Mouse (Mus musculus): ENCODE measurements at regions not wholly inside any gene's neighbourhood (a gene's known extent, or its start where the extent isn't known, plus 50 kb on each side); places are given as distances from the start of the nearest gene placed in this dataset.

DNA sequence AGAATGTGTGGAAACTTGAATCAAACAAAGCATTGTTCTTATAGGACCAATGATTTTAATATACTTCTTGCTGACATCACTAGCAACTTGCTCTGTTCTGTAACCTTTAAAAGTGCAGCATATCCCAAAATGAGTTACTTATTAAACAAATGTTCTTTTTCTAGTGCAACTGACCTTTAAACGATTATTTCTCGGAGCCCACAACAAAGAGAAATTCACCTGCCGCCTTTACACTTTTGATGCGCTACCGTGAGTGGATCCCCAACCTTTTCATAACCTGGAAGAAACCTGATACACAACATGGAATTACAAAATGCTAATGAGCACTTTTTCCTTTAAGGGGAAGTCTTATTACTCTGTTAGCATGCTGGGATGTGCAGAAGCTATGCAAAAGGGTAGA lies 191.7 kb upstream of the Adgrl2 start:
- DNase-seq (ENCODE audit: extremely low read depth), result no peak
- Histone ChIP-seq H3K9ac (ENCODE audit: insufficient read depth, low read depth) (no peak overlapping the region), H3K9me3 (replicated peaks; ENCODE audit: low read length) (no peaks in the 10 kb centered on the region), H3K4me2 (ENCODE audit: insufficient read depth, low read depth, poor library complexity, severe bottlenecking) (no peak overlapping the region), H3K4me1 (ENCODE audit: control insufficient read depth in 1 of 2, insufficient read depth in 2 of 2) (peaks cover 2 to 11% of the 10 kb centered on the region in 2 experiments; a peak in 1 of 4 replicates), H3K27me3 (replicated peaks) (no peaks in the 10 kb centered on the region), H3K36me3 (replicated peaks in 1 of 2; ENCODE audit: control insufficient read depth in 1 of 2, insufficient read depth in 1 of 2, low read length in 1 of 2) (no peaks in the 10 kb centered on the region), H3K27ac (ENCODE audit: insufficient read depth, low read depth) (no peak overlapping the region), H3K4me3 (replicated peaks in 1 of 3; ENCODE audit: low read depth in 2 of 3, low read length in 2 of 3, poor library complexity in 1 of 3) (no peak overlapping the region), H3K79me2 (replicated peaks; ENCODE audit: control insufficient read depth, extremely low read depth, insufficient read depth, poor library complexity, severe bottlenecking) (no peaks in the 10 kb centered on the region)
- TF ChIP-seq RAD21 (IDR thresholded peaks at IDR 0.05; ENCODE audit: low read depth, low read length), result no peak
- no peak for TF ChIP-seq NELFE (IDR thresholded peaks at IDR 0.05; ENCODE audit: low read depth, low read length)
- dilution Hi-C loops (cut with MboI; ENCODE audit: extremely low pct_ligation_motif_present, extremely low pct_unique_long_range_greater_than_20kb, low sequenced_read_pairs), result no loop called here
- in situ Hi-C loops (cut with MboI; ENCODE audit: low pct_ligation_motif_present, low pct_unique_long_range_greater_than_20kb, low sequenced_read_pairs), result no loop called here

- no peaks in the 10 kb centered on the region for H3K27me3 ChIP-seq (replicated peaks)
- dilution Hi-C loops (cut with MboI; ENCODE audit: extremely low pct_ligation_motif_present, extremely low pct_unique_long_range_greater_than_20kb, low sequenced_read_pairs), result no loop called here
- no peaks in the 10 kb centered on the region for H3K79me2 ChIP-seq (replicated peaks; ENCODE audit: control insufficient read depth, extremely low read depth, insufficient read depth, poor library complexity, severe bottlenecking)
- in situ Hi-C loops (cut with MboI; ENCODE audit: low pct_ligation_motif_present, low pct_unique_long_range_greater_than_20kb, low sequenced_read_pairs), result no loop called here
- no peak overlapping the region for H3K27ac ChIP-seq (ENCODE audit: insufficient read depth, low read depth)
- no peak overlapping the region for H3K9ac ChIP-seq (ENCODE audit: insufficient read depth, low read depth)
- no peaks in the 10 kb centered on the region for H3K36me3 ChIP-seq (replicated peaks in 1 of 2; ENCODE audit: control insufficient read depth in 1 of 2, insufficient read depth in 1 of 2, low read length in 1 of 2)
- no peak overlapping the region for H3K4me3 ChIP-seq (replicated peaks in 1 of 3; ENCODE audit: low read depth in 2 of 3, low read length in 2 of 3, poor library complexity in 1 of 3)
- H3K4me1 ChIP-seq (ENCODE audit: control insufficient read depth in 1 of 2, insufficient read depth in 2 of 2), result peaks cover 2 to 11% of the 10 kb centered on the region in 2 experiments; a peak in 1 of 4 replicates
- H3K9me3 ChIP-seq (replicated peaks; ENCODE audit: low read length), result no peaks in the 10 kb centered on the region
- no peak overlapping the region for H3K4me2 ChIP-seq (ENCODE audit: insufficient read depth, low read depth, poor library complexity, severe bottlenecking)
- TF ChIP-seq MYC (IDR thresholded peaks at IDR 0.05; ENCODE audit: low read depth, low read length) (no peak), SIN3A (IDR thresholded peaks at IDR 0.05; ENCODE audit: low read length) (no peak), MXI1 (IDR thresholded peaks at IDR 0.05; ENCODE audit: low read depth, low read length) (no peak), HCFC1 (IDR thresholded peaks at IDR 0.05; ENCODE audit: low read depth, low read length) (no peak), E2F4 (IDR thresholded peaks at IDR 0.05; ENCODE audit: insufficient replicate concordance, low read depth, low read length) (no peak), RAD21 (IDR thresholded peaks at IDR 0.05; ENCODE audit: low read depth, low read length) (no peak), MEF2A (IDR thresholded peaks at IDR 0.05; ENCODE audit: borderline replicate concordance, low read depth, low read length) (no peak), CTCF (conservative IDR thresholded peaks at IDR 0.05 in 1 of 2, IDR thresholded peaks at IDR 0.05 in 1 of 2; ENCODE audit: low read depth in 2 of 2, low read length in 2 of 2) (no peak), USF2 (conservative IDR thresholded peaks at IDR 0.05; ENCODE audit: low read depth, low read length) (no peak), CHD2 (IDR thresholded peaks at IDR 0.05; ENCODE audit: low read length) (no peak), NELFE (IDR thresholded peaks at IDR 0.05; ENCODE audit: low read depth, low read length) (no peak)
- no peak for DNase-seq (ENCODE audit: extremely low read depth)
Observed at GRCm38 (mm10) chr3:149180129-149180528, 189.8 kb upstream of the Adgrl2 start.

- H3K36me3 ChIP-seq (replicated peaks in 1 of 2; ENCODE audit: control insufficient read depth in 1 of 2, insufficient read depth in 1 of 2, low read length in 1 of 2), result no peaks in the 10 kb centered on the region
- dilution Hi-C loops (cut with MboI; ENCODE audit: extremely low pct_ligation_motif_present, extremely low pct_unique_long_range_greater_than_20kb, low sequenced_read_pairs), result no loop called here
- H3K27ac ChIP-seq (ENCODE audit: insufficient read depth, low read depth), result no peak overlapping the region
- H3K79me2 ChIP-seq (replicated peaks; ENCODE audit: control insufficient read depth, extremely low read depth, insufficient read depth, poor library complexity, severe bottlenecking), result no peaks in the 10 kb centered on the region
- peaks cover 2 to 11% of the 10 kb centered on the region in 2 experiments; a peak in 1 of 4 replicates for H3K4me1 ChIP-seq (ENCODE audit: control insufficient read depth in 1 of 2, insufficient read depth in 2 of 2)
- in situ Hi-C loops (cut with MboI; ENCODE audit: low pct_ligation_motif_present, low pct_unique_long_range_greater_than_20kb, low sequenced_read_pairs), result no loop called here
- no peaks in the 10 kb centered on the region for H3K27me3 ChIP-seq (replicated peaks)
- TF ChIP-seq JUN (IDR thresholded peaks at IDR 0.05; ENCODE audit: insufficient read depth, low read depth, low read length) (no peak), HCFC1 (IDR thresholded peaks at IDR 0.05; ENCODE audit: low read depth, low read length) (no peak), ZNF384 (IDR thresholded peaks at IDR 0.05; ENCODE audit: low read depth, low read length) (no peak), CTCF (conservative IDR thresholded peaks at IDR 0.05 in 1 of 2, IDR thresholded peaks at IDR 0.05 in 1 of 2; ENCODE audit: low read depth in 2 of 2, low read length in 2 of 2) (no peak), ELF1 (IDR thresholded peaks at IDR 0.05; ENCODE audit: low read depth, low read length) (no peak), USF2 (conservative IDR thresholded peaks at IDR 0.05; ENCODE audit: low read depth, low read length) (no peak), JUND (conservative IDR thresholded peaks at IDR 0.05; ENCODE audit: low read depth, low read length) (no peak), MXI1 (IDR thresholded peaks at IDR 0.05; ENCODE audit: low read depth, low read length) (no peak), USF1 (IDR thresholded peaks at IDR 0.05; ENCODE audit: low read depth, low read length) (no peak), E2F4 (IDR thresholded peaks at IDR 0.05; ENCODE audit: insufficient replicate concordance, low read depth, low read length) (no peak), MAZ (IDR thresholded peaks at IDR 0.05; ENCODE audit: low read depth, low read length) (no peak), SMC3 (IDR thresholded peaks at IDR 0.05; ENCODE audit: low read depth, low read length) (no peak), ZMIZ1 (IDR thresholded peaks at IDR 0.05; ENCODE audit: low read depth, low read length) (no peak), GABPA (IDR thresholded peaks at IDR 0.05; ENCODE audit: insufficient replicate concordance, low read depth, low read length) (no peak), NELFE (IDR thresholded peaks at IDR 0.05; ENCODE audit: low read depth, low read length) (no peak), NRF1 (IDR thresholded peaks at IDR 0.05; ENCODE audit: low read depth, low read length) (no peak)
- H3K9ac ChIP-seq (ENCODE audit: insufficient read depth, low read depth), result no peak overlapping the region
- DNase-seq (ENCODE audit: extremely low read depth), result no peak
- no peaks in the 10 kb centered on the region for H3K9me3 ChIP-seq (replicated peaks; ENCODE audit: low read length)
- no peak overlapping the region for H3K4me3 ChIP-seq (replicated peaks in 1 of 3; ENCODE audit: low read depth in 2 of 3, low read length in 2 of 3, poor library complexity in 1 of 3)
- H3K4me2 ChIP-seq (ENCODE audit: insufficient read depth, low read depth, poor library complexity, severe bottlenecking), result no peak overlapping the region
Observed at GRCm38 (mm10) chr3:149179486-149180116, 189.2 kb upstream of the Adgrl2 start.
